Mouse (Mus musculus) adrenal gland, adult 10 weeks (tissue): ENCODE measurements around the gene Cpz. TPM values are rescaled to one million over a fixed set of nuclear protein-coding genes. Genes with fewer than 3 reads are reported as not detected.

Experiments used
- polyA plus RNA-seq: library from polyadenylated mRNA; stranded (reverse); fragments of 350-450 nt; fragmentation: Illumina TruSeq; extraction: RNeasy Lipid Tissue Mini Kit (QIAGEN cat#74804); gene quantifications from one replicate; pipeline ENCODE4 v1.2.3, GENCODE M21; 2014; ENCODE audit warnings: low read depth, low replicate concordance

Cpz gene
- polyA plus RNA-seq: not detected

GRCm38 (mm10) chr5:35525469-35526123, at the start of gene Cpz:
TSS of gene Cpz (minus strand) at chr5:35525698.

GRCm38 (mm10) chr5:35574653-35575599, 49.4 kb upstream of the Cpz start, which contains the start of gene Trmt44:
TSS of gene Trmt44 (minus strand) at chr5:35575070.

Other genes starting within 250 kb of the Cpz start
- gene Adra2c, start 247.4 kb downstream of the Cpz start, polyA plus RNA-seq: not detected
- gene Hmx1, start 136.6 kb downstream of the Cpz start, polyA plus RNA-seq: not detected
- gene Trmt44, start 49.4 kb upstream of the Cpz start, polyA plus RNA-seq: 1.5 TPM
- gene Acox3, start 57.3 kb upstream of the Cpz start, polyA plus RNA-seq: 19.0 TPM
- gene Htra3, start 154.1 kb upstream of the Cpz start, polyA plus RNA-seq: 0.87 TPM
- gene Sh3tc1, start 214.3 kb upstream of the Cpz start, polyA plus RNA-seq: 0.93 TPM
- gene Ablim2, start 232.2 kb upstream of the Cpz start, polyA plus RNA-seq: 1.2 TPM